Mouse (Mus musculus) embryonic fibroblast, embryonic 13.5 days (primary cell): Measurements from ENCODE around the gene Ppm1j.

Experiments
- CTCF ChIP-seq: IDR thresholded peaks from 2 replicates; pipeline ENCODE4 v1.5.1; 2011; ENCODE audit warnings: mild to moderate bottlenecking, control low read depth, low read length, moderate library complexity, borderline replicate concordance; ENCODE audit not compliant: insufficient read depth
- POLR2A ChIP-seq: IDR thresholded peaks from 2 replicates; pipeline ENCODE4 v1.6.1; 2011; ENCODE audit warnings: low read depth, mild to moderate bottlenecking, control low read depth, low read length, moderate library complexity

DNA sequence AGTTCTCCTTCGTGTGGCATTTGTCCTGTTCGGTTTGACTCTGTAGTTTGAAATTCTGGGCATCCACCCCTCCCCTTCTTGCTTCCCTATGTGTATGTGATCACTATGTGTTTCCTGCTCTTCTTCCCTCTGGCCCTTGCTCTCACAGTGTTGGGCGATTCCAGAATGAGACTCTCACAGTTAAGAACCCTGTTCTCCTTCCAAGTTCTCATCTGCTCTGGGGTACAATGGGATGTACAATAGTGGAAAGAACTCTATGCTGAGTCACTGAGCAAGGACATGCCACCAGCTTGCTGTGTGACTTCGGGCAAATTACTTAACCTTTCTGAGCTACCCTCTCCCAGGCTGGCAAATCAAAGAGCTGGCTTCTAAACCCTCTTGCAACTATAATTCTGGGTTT lies 13.1 kb upstream of the Ppm1j start:
- TF ChIP-seq CTCF = no peak
- no peak for TF ChIP-seq POLR2A
